Mouse (Mus musculus): ENCODE results near the gene Tgoln1. TPM values are rescaled to one million over a fixed set of nuclear protein-coding genes. Genes with fewer than 3 reads are reported as not detected.

Tgoln1 gene
- 120 and 155 TPM in 2 replicates for polyA plus RNA-seq (2015; fragmentation: Nextera tagmentation; extraction: Ambion mirVana)

GRCm38 (mm10) chr6:72616643-72617288 lies at the start of gene Tgoln1:
TSS of gene Tgoln1 (minus strand) at chr6:72617000.
- peak; percentile 91 for ATAC-seq
- TF ChIP-seq CTCF (IDR thresholded peaks at IDR 0.05) = no peak
- TF ChIP-seq EP300 (IDR thresholded peaks at IDR 0.05) = peak; percentile 35; the same call in 1 of the 2 replicates
- Histone ChIP-seq H3K27ac (ENCODE audit: low read length) (peak within 1 kb of the TSS; percentile 97), H3K27me3 (replicated peaks; ENCODE audit: insufficient read depth, low read length) (no peaks in the 10 kb centered on the region), H3K4me3 (ENCODE audit: low read depth, low read length) (peak within 1 kb of the TSS; percentile 83), H3K4me2 (replicated peaks; ENCODE audit: low read depth, low read length) (peak within 1 kb of the TSS; percentile 87), H3K9me3 (ENCODE audit: low read length) (no peaks in the 10 kb centered on the region), H3K4me1 (ENCODE audit: insufficient read depth, low read depth, low read length) (peaks cover 21% of the 10 kb centered on the region), H3K36me3 (ENCODE audit: insufficient read depth, low read length) (peaks cover 10% of the 10 kb centered on the region; the same call in 1 of the 2 replicates), H3K9ac (replicated peaks; ENCODE audit: low read depth) (peak within 1 kb of the TSS; percentile 82)
- DNase-seq (ENCODE audit: low spot score) = peak; percentile 98
- WGBS = 1% methylated on average over 30 of the region's 41 CpGs

DNA sequence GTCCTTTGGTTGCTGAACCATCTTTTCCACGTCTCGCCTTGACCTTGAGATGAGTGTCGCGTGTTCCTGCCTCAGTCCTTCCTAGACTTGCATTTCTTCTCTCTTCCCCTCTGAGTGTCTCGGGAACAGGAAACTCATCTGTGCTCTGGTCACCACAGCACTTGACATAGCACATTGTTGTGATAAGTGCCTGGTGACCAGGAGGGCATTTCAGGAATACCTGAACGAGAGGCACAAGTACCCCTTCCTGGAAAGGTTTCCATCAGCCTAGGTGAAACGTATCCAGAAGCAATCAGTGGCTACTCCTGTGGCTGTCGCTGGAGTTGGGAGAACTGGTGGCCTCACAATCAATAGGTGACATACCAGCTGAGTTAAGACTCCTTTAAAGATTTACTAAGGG lies 47.5 kb upstream of the Tgoln1 start:
- H3K27ac ChIP-seq (ENCODE audit: low read length) = no peak overlapping the region
- no peak overlapping the region for H3K9ac ChIP-seq (replicated peaks; ENCODE audit: low read depth)
- H3K4me3 ChIP-seq (ENCODE audit: low read depth, low read length) = no peak overlapping the region
- H3K36me3 ChIP-seq (ENCODE audit: insufficient read depth, low read length) = no peaks in the 10 kb centered on the region
- peak; percentile 74 for DNase-seq (ENCODE audit: low spot score)
- peak; percentile 72 for ATAC-seq
- no peaks in the 10 kb centered on the region for H3K27me3 ChIP-seq (replicated peaks; ENCODE audit: insufficient read depth, low read length)
- peaks cover 21% of the 10 kb centered on the region for H3K4me1 ChIP-seq (ENCODE audit: insufficient read depth, low read depth, low read length)
- 25% methylated on average over 8 of the region's 8 CpGs for WGBS
- TF ChIP-seq CTCF (IDR thresholded peaks at IDR 0.05) (no peak), EP300 (IDR thresholded peaks at IDR 0.05) (peak; percentile 79)
- no peak overlapping the region; the same call in 1 of the 2 replicates for H3K4me2 ChIP-seq (replicated peaks; ENCODE audit: low read depth, low read length)
- H3K9me3 ChIP-seq (ENCODE audit: low read length) = no peaks in the 10 kb centered on the region

DNA sequence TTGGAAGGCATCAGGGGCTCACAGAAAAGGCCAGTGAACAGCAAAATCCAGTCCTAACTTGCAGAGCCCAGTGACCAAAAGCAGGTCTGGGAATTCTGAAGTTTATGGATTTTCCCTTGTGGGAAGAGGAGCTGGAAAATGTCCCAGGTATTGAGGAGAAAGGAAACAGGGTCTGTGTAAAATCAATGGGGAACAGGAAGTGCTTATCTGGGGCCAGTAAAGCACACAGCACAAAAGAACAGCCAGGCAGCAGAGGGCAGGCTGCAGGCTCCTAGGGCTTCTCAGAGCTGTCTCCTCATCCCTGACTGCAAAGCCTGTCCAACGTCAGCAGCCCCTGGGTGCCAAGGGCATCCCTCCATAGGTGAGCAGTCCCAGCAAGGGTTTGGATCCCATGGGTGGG lies 46.2 kb upstream of the Tgoln1 start:
- 6% methylated on average over 1 of the region's 1 CpGs for WGBS
- peaks cover 21% of the 10 kb centered on the region for H3K4me1 ChIP-seq (ENCODE audit: insufficient read depth, low read depth, low read length)
- TF ChIP-seq EP300 (IDR thresholded peaks at IDR 0.05) = no peak
- TF ChIP-seq CTCF (IDR thresholded peaks at IDR 0.05) = peak; percentile 42

DNA sequence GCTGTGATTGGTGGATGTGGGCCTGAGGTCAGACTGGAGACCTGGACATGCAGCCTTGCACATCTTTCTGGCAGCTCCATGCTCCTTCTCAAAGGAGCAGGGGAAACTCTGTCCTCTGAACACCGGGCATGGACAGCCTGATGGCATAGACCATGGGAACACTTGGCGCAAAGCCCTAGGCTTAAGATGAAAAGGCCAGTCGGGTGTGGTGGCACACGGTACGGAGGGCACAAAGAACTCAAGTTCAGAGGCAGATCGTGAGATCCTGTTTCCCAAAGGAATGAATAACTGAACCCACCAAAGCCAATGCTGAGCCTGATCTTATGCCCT lies 43.6 kb upstream of the Tgoln1 start:
- peaks cover 32% of the 10 kb centered on the region for H3K4me1 ChIP-seq (ENCODE audit: insufficient read depth, low read depth, low read length)
- 32% methylated on average over 6 of the region's 6 CpGs for WGBS
- no peaks in the 10 kb centered on the region for H3K9me3 ChIP-seq (ENCODE audit: low read length)
- DNase-seq (ENCODE audit: low spot score) (no peak), ATAC-seq (no peak)
- H3K4me2 ChIP-seq (replicated peaks; ENCODE audit: low read depth, low read length) = no peak overlapping the region
- no peak overlapping the region for H3K4me3 ChIP-seq (ENCODE audit: low read depth, low read length)
- no peaks in the 10 kb centered on the region for H3K27me3 ChIP-seq (replicated peaks; ENCODE audit: insufficient read depth, low read length)
- no peak overlapping the region for H3K9ac ChIP-seq (replicated peaks; ENCODE audit: low read depth)
- H3K27ac ChIP-seq (ENCODE audit: low read length) = no peak overlapping the region
- TF ChIP-seq CTCF (IDR thresholded peaks at IDR 0.05) (no peak), EP300 (IDR thresholded peaks at IDR 0.05) (no peak)
- H3K36me3 ChIP-seq (ENCODE audit: insufficient read depth, low read length) = no peaks in the 10 kb centered on the region

More for the DNA sequence above, 46.2 kb upstream of the Tgoln1 start:
- Histone ChIP-seq H3K36me3 (ENCODE audit: insufficient read depth, low read length) (no peaks in the 10 kb centered on the region), H3K4me2 (replicated peaks; ENCODE audit: low read depth, low read length) (no peak overlapping the region), H3K27ac (ENCODE audit: low read length) (no peak overlapping the region), H3K9me3 (ENCODE audit: low read length) (no peaks in the 10 kb centered on the region), H3K4me3 (ENCODE audit: low read depth, low read length) (no peak overlapping the region), H3K27me3 (replicated peaks; ENCODE audit: insufficient read depth, low read length) (no peaks in the 10 kb centered on the region), H3K9ac (replicated peaks; ENCODE audit: low read depth) (no peak overlapping the region)
- no peak for DNase-seq (ENCODE audit: low spot score)
- ATAC-seq = no peak

DNA sequence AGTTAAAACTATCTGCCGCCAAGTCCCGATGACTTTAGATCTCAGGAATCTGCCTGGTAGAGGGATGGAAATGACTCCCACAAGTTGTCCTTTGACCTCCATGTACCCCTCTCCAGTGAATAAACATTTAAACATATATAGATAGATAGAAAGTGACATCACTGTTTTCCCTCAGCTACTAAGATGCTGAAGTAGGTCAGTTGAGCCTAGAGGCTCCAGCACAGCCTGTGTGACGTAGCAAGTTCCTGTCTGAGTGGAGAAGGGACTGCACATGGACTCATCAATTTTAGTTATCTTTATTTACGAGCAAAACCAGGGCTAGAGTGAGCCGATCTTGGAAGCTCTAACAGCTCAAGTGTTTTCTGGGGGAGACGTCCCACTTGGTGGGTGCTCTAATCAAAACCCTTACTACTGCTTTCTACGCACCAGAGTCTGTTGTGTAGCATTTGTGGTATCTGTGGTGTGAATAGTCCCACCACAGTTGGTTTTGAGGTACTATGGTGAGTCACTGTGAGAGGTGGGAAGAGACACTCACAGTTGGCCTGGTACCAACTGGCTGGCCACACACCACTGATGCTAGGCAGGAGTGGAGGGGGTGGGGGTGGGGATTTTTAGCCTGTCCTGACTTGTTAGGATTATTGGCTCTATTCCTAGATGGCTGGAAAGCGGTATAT lies 43.1 kb upstream of the Tgoln1 start:
- DNase-seq (ENCODE audit: low spot score) (peak; percentile 57), ATAC-seq (peak; percentile 34)
- WGBS = 43% methylated on average over 8 of the region's 8 CpGs
- Histone ChIP-seq H3K36me3 (ENCODE audit: insufficient read depth, low read length) (no peaks in the 10 kb centered on the region), H3K9me3 (ENCODE audit: low read length) (no peaks in the 10 kb centered on the region), H3K4me3 (ENCODE audit: low read depth, low read length) (no peak overlapping the region), H3K27ac (ENCODE audit: low read length) (no peak overlapping the region), H3K9ac (replicated peaks; ENCODE audit: low read depth) (no peak overlapping the region), H3K4me1 (ENCODE audit: insufficient read depth, low read depth, low read length) (peaks cover 37% of the 10 kb centered on the region), H3K27me3 (replicated peaks; ENCODE audit: insufficient read depth, low read length) (no peaks in the 10 kb centered on the region), H3K4me2 (replicated peaks; ENCODE audit: low read depth, low read length) (no peak overlapping the region)
- no peak for TF ChIP-seq EP300 (IDR thresholded peaks at IDR 0.05)
- no peak for TF ChIP-seq CTCF (IDR thresholded peaks at IDR 0.05)

- ATAC-seq = no peak
- Histone ChIP-seq H3K9ac (replicated peaks; ENCODE audit: low read depth) (no peak overlapping the region), H3K4me3 (ENCODE audit: low read depth, low read length) (no peak overlapping the region), H3K4me1 (ENCODE audit: insufficient read depth, low read depth, low read length) (peaks cover 38% of the 10 kb centered on the region), H3K9me3 (ENCODE audit: low read length) (no peaks in the 10 kb centered on the region), H3K27me3 (replicated peaks; ENCODE audit: insufficient read depth, low read length) (no peaks in the 10 kb centered on the region), H3K36me3 (ENCODE audit: insufficient read depth, low read length) (no peaks in the 10 kb centered on the region), H3K4me2 (replicated peaks; ENCODE audit: low read depth, low read length) (no peak overlapping the region), H3K27ac (ENCODE audit: low read length) (no peak overlapping the region)
- WGBS = 57% methylated on average over 3 of the region's 3 CpGs
- DNase-seq (ENCODE audit: low spot score) = peak; percentile 76
- no peak for TF ChIP-seq EP300 (IDR thresholded peaks at IDR 0.05)
- peak; percentile 78 for TF ChIP-seq CTCF (IDR thresholded peaks at IDR 0.05)
These were observed 41.2 kb upstream of the Tgoln1 start for GRCm38 (mm10) chr6:72658006-72658405.
